Mouse (Mus musculus) testis, adult 2 months (tissue): ENCODE results near the gene Mlxipl. TPM values are rescaled to one million over a fixed set of nuclear protein-coding genes. Genes with fewer than 3 reads are reported as not detected.
A peak's percentile ranks its signal among the peaks of the same experiment; 100 is the strongest.

Experiments
- H3K27ac ChIP-seq: fragments of 200-500 bp; 2 replicates; pipeline ENCODE4 v1.5.1; 2012; ENCODE audit warnings: low read depth, low read length; ENCODE audit not compliant: control insufficient read depth, insufficient read depth
- H3K27me3 ChIP-seq: fragments of 200-500 bp; 2 replicates; pipeline ENCODE4 v1.6.1; 2012; ENCODE audit warnings: mild to moderate bottlenecking, low read length, moderate library complexity; ENCODE audit not compliant: control insufficient read depth, insufficient read depth
- H3K36me3 ChIP-seq: fragments of 200-500 bp; 2 replicates; pipeline ENCODE4 v1.6.1; 2012; ENCODE audit warnings: mild to moderate bottlenecking, low read length; ENCODE audit not compliant: control insufficient read depth, insufficient read depth
- H3K4me1 ChIP-seq: fragments of 200-500 bp; 2 replicates; pipeline ENCODE4 v1.6.1; 2012; ENCODE audit warnings: low read length; ENCODE audit not compliant: control insufficient read depth, insufficient read depth
- H3K4me3 ChIP-seq: fragments of 200-500 bp; 2 replicates; pipeline ENCODE4 v1.5.1; 2012; ENCODE audit warnings: low read depth, mild to moderate bottlenecking, low read length, moderate library complexity, mixed read lengths; ENCODE audit not compliant: control insufficient read depth
- CTCF ChIP-seq: fragments of 200-500 bp; IDR thresholded peaks from 2 replicates; pipeline ENCODE4 v1.5.1; 2012; ENCODE audit warnings: low read depth, mild to moderate bottlenecking, inconsistent platforms, low read length, moderate library complexity; ENCODE audit not compliant: control insufficient read depth, insufficient read depth, insufficient replicate concordance
- POLR2A ChIP-seq: fragments of 200-500 bp; IDR thresholded peaks from 2 replicates; pipeline ENCODE4 v1.6.1; 2012; ENCODE audit warnings: low read depth, mild to moderate bottlenecking, inconsistent platforms, low read length, moderate library complexity; ENCODE audit not compliant: control insufficient read depth
- polyA plus RNA-seq: library from polyadenylated mRNA; depleted of rRNA; stranded (reverse); fragments of >200 nt; gene quantifications from 2 replicates; pipeline ENCODE4 v1.2.3, GENCODE M21; 2012

Mlxipl gene
- polyA plus RNA-seq, 1 experiment: 19.6 TPM

DNA sequence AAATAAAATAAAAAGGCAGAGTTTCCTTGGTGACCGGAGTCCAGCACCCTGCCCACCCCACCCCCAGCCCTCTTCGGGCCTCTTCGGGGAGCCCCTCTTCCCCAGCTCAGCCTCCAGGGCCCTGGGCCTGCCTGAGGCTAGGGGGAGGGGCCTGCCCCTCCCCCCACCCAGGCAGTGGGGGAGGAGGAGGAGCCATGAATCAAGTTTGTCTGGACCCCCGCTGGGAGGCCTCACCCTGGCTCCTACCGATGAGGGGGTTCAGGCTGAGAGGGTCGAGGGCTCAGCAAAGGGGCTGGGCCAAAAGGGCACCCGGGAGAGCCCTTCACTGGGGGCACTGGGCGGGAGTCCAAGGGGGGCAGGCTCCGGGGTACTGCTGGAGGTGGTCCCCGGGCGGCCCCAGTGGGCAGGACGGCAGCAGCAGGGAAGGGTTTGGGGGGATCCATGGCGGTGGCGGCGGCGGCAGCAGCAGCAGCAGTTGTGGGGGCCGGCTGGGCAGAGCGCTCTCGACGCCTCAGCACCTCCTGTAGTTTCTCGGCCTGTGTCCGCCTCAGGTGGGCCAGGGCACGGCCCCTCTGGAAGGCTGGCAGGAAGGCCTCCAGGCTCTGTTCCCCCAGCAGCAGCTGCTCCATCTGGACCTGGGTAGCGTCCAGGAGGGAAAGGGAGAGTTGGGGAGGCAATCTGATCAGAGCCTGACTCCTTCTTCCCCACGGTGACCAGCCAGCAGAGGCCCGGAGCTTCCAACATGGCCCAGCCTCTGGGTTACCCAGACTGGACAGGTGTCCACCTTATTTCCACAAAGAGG, 16.1 kb upstream of the Mlxipl start:
- Histone ChIP-seq H3K36me3 (no peaks in the 10 kb centered on the region), H3K27me3 (no peaks in the 10 kb centered on the region), H3K4me3 (no peak overlapping the region), H3K4me1 (peaks cover 12% of the 10 kb centered on the region), H3K27ac (no peak overlapping the region)
- no peak for TF ChIP-seq POLR2A
- no peak for TF ChIP-seq CTCF

DNA sequence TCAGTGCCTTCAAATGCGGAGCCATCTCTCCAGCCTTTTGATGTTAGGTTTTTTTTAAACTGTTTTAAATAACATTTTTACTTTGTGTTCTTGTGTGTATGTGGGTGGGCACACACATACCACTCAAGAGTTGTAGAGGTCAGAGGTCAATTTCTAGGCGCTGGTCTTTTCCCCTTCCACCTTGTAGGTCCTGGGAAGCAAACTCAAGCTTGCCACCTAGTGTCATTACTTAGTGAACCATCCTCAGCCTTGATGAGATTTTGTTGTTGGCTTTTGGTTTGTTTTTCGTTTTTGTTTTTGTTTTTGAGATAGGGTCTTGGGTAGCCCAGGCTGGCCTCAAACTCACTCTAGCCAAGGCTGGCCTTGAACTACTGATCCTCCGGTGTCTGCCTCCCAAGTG, 14.0 kb upstream of the Mlxipl start:
- Histone ChIP-seq H3K36me3 (no peaks in the 10 kb centered on the region), H3K27me3 (no peaks in the 10 kb centered on the region), H3K4me1 (peaks cover 16% of the 10 kb centered on the region), H3K27ac (no peak overlapping the region), H3K4me3 (no peak overlapping the region)
- TF ChIP-seq POLR2A: no peak
- no peak for TF ChIP-seq CTCF

DNA sequence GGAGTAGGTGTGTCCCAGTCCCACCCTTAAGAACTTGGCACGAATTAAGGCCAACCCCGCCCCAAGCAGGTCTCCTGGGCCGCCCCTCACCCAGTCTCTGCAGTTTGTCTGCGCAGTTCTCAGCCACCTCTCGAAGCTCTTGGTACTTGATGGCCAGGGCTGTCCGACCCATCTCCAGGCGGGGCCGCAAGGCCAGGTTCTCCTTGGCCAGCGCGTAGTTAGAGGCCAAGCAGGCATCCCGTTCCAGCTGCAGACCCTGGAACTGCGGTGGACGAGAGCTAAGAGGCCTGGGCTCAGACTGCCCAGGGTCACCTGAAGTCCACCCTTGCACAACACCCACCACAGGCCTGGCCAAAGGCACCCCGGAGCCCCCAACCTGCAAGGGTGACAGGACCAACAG, 13.3 kb upstream of the Mlxipl start:
- Histone ChIP-seq H3K4me1 (peaks cover 18% of the 10 kb centered on the region), H3K36me3 (no peaks in the 10 kb centered on the region), H3K4me3 (no peak overlapping the region), H3K27ac (no peak overlapping the region), H3K27me3 (no peaks in the 10 kb centered on the region)
- TF ChIP-seq CTCF: no peak
- TF ChIP-seq POLR2A: no peak

DNA sequence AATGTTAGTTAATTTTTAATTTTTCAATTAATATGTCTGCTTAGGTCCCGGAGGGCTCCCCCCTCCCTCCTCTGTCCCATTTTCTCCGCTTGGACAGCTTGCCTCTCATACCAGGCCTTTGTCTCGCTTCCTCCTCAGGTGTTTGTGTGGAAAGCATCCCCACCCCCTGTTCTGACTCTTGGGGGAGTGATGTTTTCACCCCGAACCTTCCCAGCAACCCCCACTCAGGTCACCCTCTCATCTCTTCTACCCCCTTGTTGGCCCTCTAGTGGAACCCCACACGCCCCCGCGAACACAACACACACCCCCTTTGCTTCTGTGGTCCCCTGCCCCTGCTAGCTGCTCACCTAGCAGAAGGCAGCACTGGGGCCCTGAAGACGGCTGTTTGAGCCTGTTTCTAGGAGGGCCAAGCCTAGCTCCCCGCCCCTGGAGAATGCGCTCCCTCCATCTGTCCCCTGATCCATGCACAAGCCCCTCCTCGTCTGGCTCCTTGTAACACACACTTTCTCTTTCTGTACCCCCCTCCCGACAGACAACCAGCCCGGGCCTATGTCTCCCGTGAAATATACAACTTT, 12.7 kb upstream of the Mlxipl start:
- no peaks in the 10 kb centered on the region for H3K27me3 ChIP-seq
- H3K27ac ChIP-seq: no peak overlapping the region
- TF ChIP-seq POLR2A (no peak), CTCF (no peak)
- no peak overlapping the region for H3K4me3 ChIP-seq
- peaks cover 18% of the 10 kb centered on the region for H3K4me1 ChIP-seq
- H3K36me3 ChIP-seq: no peaks in the 10 kb centered on the region

DNA sequence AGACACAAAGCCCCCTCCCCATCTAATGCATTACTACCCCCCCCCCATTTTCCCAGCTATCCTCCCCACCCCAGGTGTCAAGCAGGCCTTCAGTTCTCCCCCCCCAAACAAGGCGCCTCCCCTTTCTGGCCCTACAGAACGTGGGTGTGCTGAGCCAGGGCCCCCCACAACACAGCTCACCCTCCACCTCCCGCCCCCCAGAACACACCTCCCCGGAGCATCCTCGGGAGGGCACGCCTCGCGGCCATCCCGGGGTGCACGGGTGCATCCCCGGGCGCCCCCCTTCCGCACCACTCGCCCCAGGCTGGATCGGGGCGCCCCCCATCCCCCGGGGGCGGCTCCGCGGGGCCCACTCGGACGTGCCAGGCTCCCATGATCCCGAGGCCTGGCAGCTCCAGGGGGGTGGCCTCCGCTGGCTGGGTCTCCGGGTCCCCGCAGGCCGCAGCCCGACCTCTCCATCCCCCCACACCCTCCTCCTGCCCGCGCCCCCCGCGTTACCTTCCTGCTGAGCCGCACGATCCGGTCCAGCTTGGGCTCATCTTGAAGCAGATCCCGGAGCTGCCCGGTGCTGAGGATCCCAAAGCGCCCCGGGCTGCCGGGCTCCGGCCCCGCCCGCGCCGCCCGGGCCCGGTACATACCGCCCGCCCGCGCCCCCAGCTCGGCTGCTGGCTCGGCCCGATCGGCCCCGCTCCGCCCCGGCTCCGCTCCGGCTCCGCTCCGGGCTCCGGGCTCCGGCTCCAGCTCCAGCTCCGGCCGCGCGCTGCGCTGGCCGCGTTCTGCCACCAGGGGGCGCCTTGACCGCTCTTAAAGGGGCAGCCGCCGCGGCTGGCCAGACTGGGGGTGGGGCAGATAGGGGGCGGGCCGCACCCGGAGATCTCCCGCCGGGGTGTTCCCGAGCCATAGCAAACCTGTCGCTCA, 11.9 kb upstream of the Mlxipl start, which contains the start of gene Vps37d:
Gene Vps37d (minus strand): TSS at position 703 of the 918 bp plus-strand sequence.
- H3K36me3 ChIP-seq: no peaks in the 10 kb centered on the region
- TF ChIP-seq CTCF: peak; percentile 79
- TF ChIP-seq POLR2A: no peak
- H3K4me3 ChIP-seq: peak within 1 kb of the TSS; percentile 79
- no peak within 1 kb of the TSS for H3K27ac ChIP-seq
- peaks cover 18% of the 10 kb centered on the region for H3K4me1 ChIP-seq
- H3K27me3 ChIP-seq: no peaks in the 10 kb centered on the region

DNA sequence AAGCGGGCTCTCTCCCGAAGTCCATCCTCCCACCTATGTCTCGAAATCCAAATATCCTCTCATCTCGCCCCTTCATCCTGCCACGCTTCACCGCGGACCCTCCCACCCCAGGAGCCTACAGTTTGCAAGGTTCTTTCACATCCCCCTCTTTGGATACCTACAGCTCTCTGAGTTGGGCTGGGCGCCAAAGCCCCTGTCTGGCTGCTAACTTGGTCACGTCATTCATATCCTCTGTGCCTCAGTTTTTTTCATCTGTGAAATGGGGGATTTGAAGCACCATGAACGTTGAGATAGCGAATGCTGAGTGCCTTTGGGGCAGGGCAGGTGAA, 11.2 kb upstream of the Mlxipl start:
- Histone ChIP-seq H3K4me3 (peak overlapping the region; percentile 78), H3K4me1 (peaks cover 12% of the 10 kb centered on the region), H3K36me3 (no peaks in the 10 kb centered on the region), H3K27ac (no peak overlapping the region), H3K27me3 (no peaks in the 10 kb centered on the region)
- no peak for TF ChIP-seq POLR2A
- no peak; the same call in 1 of the 2 replicates for TF ChIP-seq CTCF

DNA sequence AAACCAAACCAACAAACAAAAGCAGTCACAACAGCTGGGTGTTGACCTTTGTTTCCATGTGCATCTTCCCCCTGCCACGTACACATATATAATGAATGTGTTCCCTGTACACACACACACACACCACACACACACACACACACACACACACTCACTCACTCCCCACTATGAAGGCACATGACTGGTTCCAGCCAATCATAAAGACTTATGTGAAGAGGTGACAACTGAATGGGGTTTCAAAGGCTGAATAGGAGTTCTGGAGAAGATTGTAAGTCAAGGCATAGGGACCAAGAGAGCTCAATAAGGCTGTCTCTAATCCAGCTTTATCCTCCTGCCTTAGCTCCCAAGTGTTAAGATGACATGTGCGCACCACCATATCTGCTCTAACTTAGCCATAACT, 10.1 kb upstream of the Mlxipl start:
- peaks cover 12% of the 10 kb centered on the region for H3K4me1 ChIP-seq
- H3K4me3 ChIP-seq: no peak overlapping the region
- no peaks in the 10 kb centered on the region for H3K36me3 ChIP-seq
- no peaks in the 10 kb centered on the region for H3K27me3 ChIP-seq
- TF ChIP-seq CTCF: no peak
- TF ChIP-seq POLR2A: no peak
- H3K27ac ChIP-seq: no peak overlapping the region
